Mouse (Mus musculus) hindbrain, postnatal 0 days (tissue): ENCODE results near the gene Vps54. TPM values are rescaled to one million over a fixed set of nuclear protein-coding genes. Genes with fewer than 3 reads are reported as not detected.

ENCODE experiments used
- ATAC-seq: fragments of 200-750 bp; cut with Nextera tagmentation; 2 replicates; pipeline ENCODE4 v1.8.0; 2017; ENCODE audit warnings: mild to moderate bottlenecking, moderate TSS enrichment, moderate library complexity
- DNase-seq: peaks from one replicate; pipeline ENCODE4 v3.0.0-alpha.2; 2015; ENCODE audit warnings: low spot score
- H3K27ac ChIP-seq: fragments of 300-500 bp; sonication (generic); 2 replicates; pipeline ENCODE4 v1.5.1; 2014; ENCODE audit warnings: mild to moderate bottlenecking
- H3K27me3 ChIP-seq: fragments of 300-500 bp; sonication (generic); 2 replicates; pipeline ENCODE4 v1.6.1; 2014; ENCODE audit warnings: low read length, mixed read lengths; ENCODE audit not compliant: insufficient read depth
- H3K36me3 ChIP-seq: fragments of 300-500 bp; sonication (generic); 2 replicates; pipeline ENCODE4 v1.6.1; 2014; ENCODE audit warnings: low read length, mixed read lengths; ENCODE audit not compliant: insufficient read depth
- H3K4me1 ChIP-seq: fragments of 300-500 bp; sonication (generic); 2 replicates; pipeline ENCODE4 v1.6.1; 2014; ENCODE audit warnings: antibody characterized with exemption, low read length, mixed read lengths; ENCODE audit not compliant: insufficient read depth
- H3K4me2 ChIP-seq: fragments of 300-500 bp; sonication (generic); 2 replicates; pipeline ENCODE4 v1.6.1; 2014; ENCODE audit warnings: low read depth, mild to moderate bottlenecking, low read length, moderate library complexity, mixed read lengths
- H3K4me3 ChIP-seq: fragments of 300-500 bp; sonication (generic); 2 replicates; pipeline ENCODE4 v1.5.1; 2014; ENCODE audit warnings: low read length
- H3K9ac ChIP-seq: fragments of 300-500 bp; sonication (generic); replicated peaks from 2 replicates; pipeline ENCODE4 v1.6.1; 2014; ENCODE audit warnings: mild to moderate bottlenecking, low read length, moderate library complexity, mixed read lengths
- H3K9me3 ChIP-seq: fragments of 300-500 bp; sonication (generic); 2 replicates; pipeline ENCODE4 v1.6.1; 2016; ENCODE audit warnings: low read length, mixed read lengths
- CTCF ChIP-seq: IDR thresholded peaks from 2 replicates; pipeline ENCODE4 v1.5.1; 2016; ENCODE audit warnings: antibody characterized with exemption, control low read depth, low read depth
- WGBS: fragments of 180-500 bp; shearing (Covaris S2); extraction: QIAGEN DNeasy Blood & Tissue Kit; methylation state at CpG from one replicate; pipeline ENCODE4 v1.1.7; 2014; 5-methylcytosine and 5-hydroxymethylcytosine counted together
- polyA plus RNA-seq: library from polyadenylated mRNA; unstranded; fragments of >200 nt; fragmentation: Nextera tagmentation; extraction: Ambion mirVana; gene quantifications from 2 replicates; pipeline ENCODE4 v1.2.1, GENCODE M21; 2015
- total RNA-seq: library from RNA; depleted of rRNA; stranded (reverse); fragments of >200 nt; gene quantifications from 2 replicates; pipeline ENCODE4 v1.2.3, GENCODE M21; 2014

Vps54 gene
- total and polyA plus RNA-seq, 2 experiments from 2014 or later: 5.7 to 23.8 TPM

DNA sequence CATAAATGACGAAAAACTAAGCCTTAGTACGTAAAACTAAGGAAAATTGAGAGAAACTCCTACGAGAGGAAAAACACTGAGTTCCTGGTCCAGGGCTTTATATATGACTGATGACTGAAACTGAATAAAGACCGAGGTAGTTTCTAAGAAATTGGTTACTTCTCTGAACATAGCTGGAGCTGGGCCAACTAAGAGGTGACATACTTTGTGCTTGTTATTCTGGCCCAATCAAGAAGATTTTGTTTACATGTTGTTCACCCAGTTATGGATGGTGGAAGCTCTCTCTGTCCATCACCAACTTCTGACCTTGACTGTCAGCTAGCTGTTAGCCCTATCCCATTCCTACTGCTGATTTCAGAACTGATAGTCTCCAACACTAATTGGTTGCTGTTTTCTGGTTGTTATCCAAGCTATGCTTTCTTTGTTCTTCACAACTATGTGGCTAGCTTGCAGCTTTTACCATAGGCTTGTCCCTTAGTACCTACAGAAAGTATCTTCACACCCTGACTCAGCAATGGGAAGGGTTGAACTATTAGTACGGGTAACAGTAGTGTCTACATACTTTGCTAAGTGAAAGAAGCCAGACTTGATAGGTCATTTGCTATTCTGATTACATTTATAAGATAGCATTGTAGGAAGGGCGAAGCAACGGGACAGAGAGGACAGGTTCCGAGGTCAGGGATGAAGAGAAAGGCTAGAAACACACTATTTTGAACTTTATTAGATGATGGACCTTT is 19.1 kb upstream of the Vps54 start:
- no peak overlapping the region for H3K4me2 ChIP-seq
- no peaks in the 10 kb centered on the region; the same call in 1 of the 2 replicates for H3K4me1 ChIP-seq
- H3K27ac ChIP-seq: no peak overlapping the region
- H3K9ac ChIP-seq: no peak overlapping the region
- 87% methylated on average over 8 of the region's 8 CpGs for WGBS
- no peaks in the 10 kb centered on the region for H3K9me3 ChIP-seq
- no peak for ATAC-seq
- TF ChIP-seq CTCF: no peak
- no peaks in the 10 kb centered on the region for H3K36me3 ChIP-seq
- H3K4me3 ChIP-seq: no peak overlapping the region
- H3K27me3 ChIP-seq: no peaks in the 10 kb centered on the region
- DNase-seq: no peak

DNA sequence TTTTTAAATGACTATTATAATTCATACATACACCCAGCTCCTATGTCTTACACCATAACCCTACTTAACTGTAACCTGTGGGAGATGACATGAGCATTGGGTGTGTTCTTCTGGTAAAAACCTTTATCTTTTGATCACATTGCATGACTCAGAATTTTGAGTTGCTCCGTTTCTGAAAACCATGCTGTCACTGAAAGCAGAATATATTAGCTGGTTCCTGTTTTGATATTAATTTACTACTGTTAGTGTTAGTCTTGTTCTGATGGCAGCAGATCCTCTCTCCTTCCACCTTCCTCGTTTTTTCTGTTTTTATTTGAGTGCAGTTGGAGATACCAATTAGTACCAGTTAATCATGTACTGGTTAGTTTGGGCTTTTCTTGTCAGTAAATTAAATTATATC is 18.3 kb upstream of the Vps54 start:
- 80% methylated on average over 2 of the region's 2 CpGs for WGBS
- H3K9me3 ChIP-seq: no peaks in the 10 kb centered on the region
- no peak overlapping the region for H3K4me2 ChIP-seq
- H3K36me3 ChIP-seq: no peaks in the 10 kb centered on the region
- no peak overlapping the region for H3K27ac ChIP-seq
- ATAC-seq: no peak
- no peaks in the 10 kb centered on the region for H3K27me3 ChIP-seq
- H3K9ac ChIP-seq: no peak overlapping the region
- no peak for TF ChIP-seq CTCF
- DNase-seq: no peak
- no peak overlapping the region for H3K4me3 ChIP-seq
- H3K4me1 ChIP-seq: no peaks in the 10 kb centered on the region; the same call in 1 of the 2 replicates

DNA sequence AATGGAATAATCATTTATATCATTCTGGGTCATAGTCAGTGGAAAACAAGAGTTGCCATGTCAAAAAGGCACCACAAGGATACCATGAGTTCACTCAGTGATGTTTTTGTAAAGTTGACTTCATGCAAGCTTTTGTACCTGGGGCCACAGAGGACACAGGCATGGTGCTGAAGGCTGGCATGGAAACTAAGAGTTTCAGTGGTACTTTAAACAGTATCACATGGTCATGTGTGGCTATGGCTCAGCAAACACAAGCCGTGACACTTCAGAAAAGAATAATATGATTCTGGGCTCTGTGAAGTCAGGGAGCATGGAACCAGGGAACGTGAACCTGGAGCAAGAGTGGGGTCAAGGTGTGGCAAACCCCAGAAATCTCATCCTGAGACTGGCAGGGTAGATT is 17.7 kb upstream of the Vps54 start:
- no peak overlapping the region for H3K4me3 ChIP-seq
- H3K27me3 ChIP-seq: no peaks in the 10 kb centered on the region
- H3K9ac ChIP-seq: no peak overlapping the region
- WGBS: 88% methylated on average over 2 of the region's 2 CpGs
- no peaks in the 10 kb centered on the region for H3K9me3 ChIP-seq
- TF ChIP-seq CTCF: no peak
- H3K36me3 ChIP-seq: no peaks in the 10 kb centered on the region
- H3K4me1 ChIP-seq: no peaks in the 10 kb centered on the region; the same call in 1 of the 2 replicates
- H3K27ac ChIP-seq: no peak overlapping the region
- DNase-seq (no peak), ATAC-seq (no peak)
- H3K4me2 ChIP-seq: no peak overlapping the region

DNA sequence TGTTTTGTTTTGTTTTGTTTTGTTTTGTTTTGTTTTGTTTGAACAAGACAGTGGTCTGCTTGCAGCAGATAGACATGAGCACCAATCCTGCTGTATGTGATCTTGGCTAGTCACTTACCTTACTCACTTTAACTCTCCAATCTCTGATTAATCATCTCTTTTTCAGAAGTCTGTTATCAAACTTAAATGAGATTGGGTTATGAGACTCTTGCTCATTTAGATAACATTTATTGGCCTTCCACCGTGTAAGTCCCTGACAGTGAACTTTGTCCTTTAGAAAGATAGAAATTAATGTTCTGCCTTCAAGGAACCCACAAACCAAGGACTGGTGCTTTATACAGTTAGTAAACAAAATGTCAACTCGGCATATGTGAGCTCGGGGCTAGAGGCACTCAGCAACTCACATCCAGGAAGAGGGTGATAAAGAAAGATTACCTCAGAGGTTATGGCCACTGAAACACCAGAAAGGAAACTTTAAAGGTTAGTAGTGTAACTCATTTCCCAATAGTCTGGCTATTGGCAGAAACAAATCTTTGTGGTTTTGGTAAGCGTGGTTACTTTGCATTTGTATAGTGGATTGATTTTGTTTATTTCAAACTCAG is 16.4 kb upstream of the Vps54 start:
- Histone ChIP-seq H3K36me3 (no peaks in the 10 kb centered on the region), H3K4me1 (no peaks in the 10 kb centered on the region), H3K4me2 (no peak overlapping the region), H3K27me3 (no peaks in the 10 kb centered on the region), H3K4me3 (no peak overlapping the region), H3K9ac (no peak overlapping the region), H3K9me3 (no peaks in the 10 kb centered on the region), H3K27ac (no peak overlapping the region)
- DNase-seq (no peak), ATAC-seq (no peak)
- 87% methylated on average over 4 of the region's 4 CpGs for WGBS
- TF ChIP-seq CTCF: no peak

DNA sequence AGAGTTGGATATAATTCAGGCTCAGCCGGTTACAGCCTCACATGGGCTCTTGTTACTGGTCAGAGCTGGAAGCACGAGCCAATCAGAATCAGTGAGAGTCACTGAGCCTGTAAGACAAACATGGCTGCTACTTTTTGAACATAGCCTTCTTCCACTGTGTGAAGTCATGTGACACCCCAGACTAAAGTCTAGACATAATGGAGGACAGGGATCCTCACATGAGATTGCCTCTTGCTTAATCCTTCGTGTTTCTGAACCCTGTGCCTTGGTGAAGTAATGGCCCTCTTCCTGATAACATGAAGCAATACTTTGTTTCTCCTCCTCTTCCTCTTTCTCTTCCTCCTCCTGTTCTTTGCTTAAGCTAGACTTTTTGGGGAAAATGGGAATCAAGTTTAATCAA is 15.5 kb upstream of the Vps54 start:
- H3K9ac ChIP-seq: no peak overlapping the region
- no peak overlapping the region for H3K4me3 ChIP-seq
- WGBS: 91% methylated on average over 3 of the region's 3 CpGs
- DNase-seq (no peak), ATAC-seq (no peak)
- no peak overlapping the region for H3K27ac ChIP-seq
- no peak overlapping the region for H3K4me2 ChIP-seq
- no peaks in the 10 kb centered on the region for H3K36me3 ChIP-seq
- TF ChIP-seq CTCF: no peak
- H3K27me3 ChIP-seq: no peaks in the 10 kb centered on the region
- no peaks in the 10 kb centered on the region for H3K9me3 ChIP-seq
- no peaks in the 10 kb centered on the region for H3K4me1 ChIP-seq

DNA sequence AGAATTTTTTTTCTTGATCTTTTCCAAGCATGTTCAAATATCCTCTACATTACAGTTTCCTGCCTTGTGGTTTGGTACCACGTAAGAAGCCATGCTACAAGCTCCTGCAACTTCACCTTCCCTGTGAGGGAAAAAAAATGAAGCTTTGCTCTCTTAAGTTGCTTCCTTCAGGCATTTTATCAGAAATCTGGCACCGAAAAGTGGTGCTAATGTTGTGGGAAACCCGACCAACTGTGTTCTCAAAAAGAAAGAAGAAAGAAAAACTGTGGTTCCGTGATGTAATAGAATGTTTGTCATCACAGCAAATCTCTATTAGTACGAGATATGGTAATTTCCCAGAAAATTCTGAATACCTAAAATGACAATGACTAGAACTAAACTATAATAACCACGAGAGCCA is 15.0 kb upstream of the Vps54 start:
- no peak overlapping the region for H3K4me3 ChIP-seq
- no peak overlapping the region for H3K27ac ChIP-seq
- H3K4me1 ChIP-seq: no peaks in the 10 kb centered on the region
- H3K4me2 ChIP-seq: no peak overlapping the region
- H3K36me3 ChIP-seq: no peaks in the 10 kb centered on the region
- ATAC-seq (no peak), DNase-seq (no peak)
- 82% methylated on average over 6 of the region's 6 CpGs for WGBS
- H3K9ac ChIP-seq: no peak overlapping the region
- H3K27me3 ChIP-seq: no peaks in the 10 kb centered on the region
- TF ChIP-seq CTCF: no peak
- no peaks in the 10 kb centered on the region for H3K9me3 ChIP-seq

DNA sequence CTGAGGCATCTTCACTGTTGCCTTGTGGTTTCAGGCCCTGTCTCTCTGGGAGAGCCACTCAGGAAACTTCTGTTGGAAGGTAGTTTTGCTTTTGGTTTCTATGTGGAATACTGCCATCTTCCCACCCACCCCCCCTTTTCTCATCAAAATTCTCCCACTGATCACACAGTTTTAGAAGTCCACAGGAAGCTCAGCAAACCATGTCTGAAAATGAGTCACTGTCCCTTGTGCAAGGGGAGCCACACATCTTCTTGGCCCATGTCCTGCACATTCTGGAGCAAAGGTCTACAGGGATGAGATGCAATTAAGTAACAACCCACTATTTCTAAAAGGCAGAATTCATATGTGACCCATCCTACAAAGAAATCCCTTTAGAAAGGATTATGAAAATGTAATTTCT is 14.6 kb upstream of the Vps54 start:
- Histone ChIP-seq H3K27ac (no peak overlapping the region), H3K4me3 (no peak overlapping the region)
- no peak for DNase-seq

More for the DNA sequence above, 14.6 kb upstream of the Vps54 start:
- Histone ChIP-seq H3K36me3 (no peaks in the 10 kb centered on the region), H3K27me3 (no peaks in the 10 kb centered on the region), H3K4me1 (no peaks in the 10 kb centered on the region), H3K9ac (no peak overlapping the region), H3K9me3 (no peaks in the 10 kb centered on the region), H3K4me2 (no peak overlapping the region)
- no peak for TF ChIP-seq CTCF
- no peak for ATAC-seq
